Mouse (Mus musculus) heart, postnatal 0 days (tissue): ENCODE results near the gene Mcrip1. TPM values are rescaled to one million over a fixed set of nuclear protein-coding genes. Genes with fewer than 3 reads are reported as not detected.

Experiments
- ATAC-seq: fragments of 200-750 bp; cut with Nextera tagmentation; 2 replicates; pipeline ENCODE4 v1.8.0; 2017; ENCODE audit warnings: low read depth, moderate number of reproducible peaks, moderate library complexity; ENCODE audit not compliant: insufficient read depth
- DNase-seq: peaks from one replicate; pipeline ENCODE4 v3.0.0-alpha.2; 2016; ENCODE audit warnings: low spot score
- H3K27ac ChIP-seq: fragments of 300-500 bp; sonication (generic); 2 replicates; pipeline ENCODE4 v1.5.1; 2014; ENCODE audit warnings: low read depth, mild to moderate bottlenecking
- H3K27me3 ChIP-seq: fragments of 300-500 bp; sonication (generic); 2 replicates; pipeline ENCODE4 v1.6.1; 2014; ENCODE audit warnings: low read length, mixed read lengths; ENCODE audit not compliant: control insufficient read depth, insufficient read depth
- H3K36me3 ChIP-seq: fragments of 300-500 bp; sonication (generic); replicated peaks from 2 replicates; pipeline ENCODE4 v1.6.1; 2014; ENCODE audit warnings: low read length, mixed read lengths; ENCODE audit not compliant: control insufficient read depth, insufficient read depth
- H3K4me1 ChIP-seq: fragments of 300-500 bp; sonication (generic); 2 replicates; pipeline ENCODE4 v1.6.1; 2014; ENCODE audit warnings: antibody characterized with exemption; ENCODE audit not compliant: control insufficient read depth, insufficient read depth
- H3K4me2 ChIP-seq: fragments of 300-500 bp; sonication (generic); 2 replicates; pipeline ENCODE4 v1.6.1; 2014; ENCODE audit warnings: low read depth, mild to moderate bottlenecking, low read length, moderate library complexity
- H3K4me3 ChIP-seq: fragments of 300-500 bp; sonication (generic); 2 replicates; pipeline ENCODE4 v1.5.1; 2014; ENCODE audit warnings: low read depth, low read length
- H3K9ac ChIP-seq: fragments of 300-500 bp; sonication (generic); replicated peaks from 2 replicates; pipeline ENCODE4 v1.6.1; 2014; ENCODE audit warnings: low read depth, low read length, mixed read lengths
- H3K9me3 ChIP-seq: fragments of 300-500 bp; sonication (generic); replicated peaks from 2 replicates; pipeline ENCODE4 v1.6.1; 2016; ENCODE audit warnings: low read length; ENCODE audit not compliant: control insufficient read depth
- CTCF ChIP-seq: IDR thresholded peaks from 2 replicates; pipeline ENCODE4 v1.5.1; 2016; ENCODE audit warnings: antibody characterized with exemption, control low read depth, low read depth
- EP300 ChIP-seq: IDR thresholded peaks from 2 replicates; pipeline ENCODE4 v1.6.1; 2016; ENCODE audit warnings: antibody characterized with exemption, low read depth
- WGBS: fragments of 180-500 bp; shearing (Covaris S2); extraction: QIAGEN DNeasy Blood & Tissue Kit; methylation state at CpG from one replicate; pipeline ENCODE4 v1.1.7; 2014; 5-methylcytosine and 5-hydroxymethylcytosine counted together
- polyA plus RNA-seq: library from polyadenylated mRNA; unstranded; fragments of >200 nt; fragmentation: Nextera tagmentation; extraction: Ambion mirVana; gene quantifications from 2 replicates; pipeline ENCODE4 v1.2.1, GENCODE M21; 2015
- total RNA-seq: library from RNA; depleted of rRNA; stranded (reverse); fragments of >200 nt; gene quantifications from 2 replicates; pipeline ENCODE4 v1.2.3, GENCODE M21; 2014; ENCODE audit warnings: low replicate concordance; rRNA removed

The Mcrip1 gene
- total and polyA plus RNA-seq, 2 experiments from 2014 or later = 93.5 to 138 TPM

- TF ChIP-seq EP300 (no peak), CTCF (no peak)
- Histone ChIP-seq H3K4me1 (peaks cover 17% of the 10 kb centered on the region), H3K9me3 (no peaks in the 10 kb centered on the region), H3K9ac (no peak overlapping the region), H3K36me3 (peaks cover 45% of the 10 kb centered on the region), H3K27me3 (no peaks in the 10 kb centered on the region), H3K27ac (no peak overlapping the region), H3K4me2 (no peak overlapping the region), H3K4me3 (no peak overlapping the region)
- DNase-seq (no peak), ATAC-seq (no peak)
- WGBS = 90% methylated on average over 3 of the region's 3 CpGs
Observed at GRCm38 (mm10) chr11:120497436-120497835, 52.1 kb downstream of the Mcrip1 start.

GRCm38 (mm10) chr11:120493911-120494310, 55.6 kb downstream of the Mcrip1 start:
- peaks cover 48% of the 10 kb centered on the region for H3K36me3 ChIP-seq
- H3K4me3 ChIP-seq = no peak overlapping the region
- no peak overlapping the region for H3K27ac ChIP-seq
- no peak overlapping the region for H3K9ac ChIP-seq
- H3K9me3 ChIP-seq = no peaks in the 10 kb centered on the region
- no peak for TF ChIP-seq CTCF
- TF ChIP-seq EP300 = no peak
- no peak overlapping the region for H3K4me2 ChIP-seq
- no peaks in the 10 kb centered on the region for H3K27me3 ChIP-seq
- no peak for DNase-seq
- H3K4me1 ChIP-seq = peaks cover 19% of the 10 kb centered on the region
- no peak for ATAC-seq
- 88% methylated on average over 3 of the region's 3 CpGs for WGBS

- TF ChIP-seq CTCF = no peak
- TF ChIP-seq EP300 = no peak
- Histone ChIP-seq H3K9me3 (no peaks in the 10 kb centered on the region), H3K36me3 (peaks cover 49% of the 10 kb centered on the region), H3K4me2 (peak overlapping the region; percentile 97), H3K27me3 (no peaks in the 10 kb centered on the region), H3K9ac (no peak overlapping the region), H3K4me3 (no peak overlapping the region), H3K27ac (0 out of 2 replicates have a peak overlapping the region, but pooled peaks have one; percentile 81), H3K4me1 (peaks cover 19% of the 10 kb centered on the region)
- ATAC-seq (no peak), DNase-seq (no peak)
- WGBS = 43% methylated on average over 3 of the region's 3 CpGs
Observed at GRCm38 (mm10) chr11:120493351-120493750, 56.2 kb downstream of the Mcrip1 start.

Other genes starting within 250 kb of the Mcrip1 start
Only the 30 nearest of the 34 such genes appear.
- 700 and 751 TPM in 2 replicates for gene Actg1, start 201.2 kb downstream of the Mcrip1 start, total RNA-seq
- 639 and 714 TPM in 2 replicates for gene Actg1, start 201.2 kb downstream of the Mcrip1 start, polyA plus RNA-seq
- not detected in 2 replicates for gene Fscn2, start 188.2 kb downstream of the Mcrip1 start, total RNA-seq
- gene Fscn2, start 188.2 kb downstream of the Mcrip1 start, polyA plus RNA-seq = 0.65 and 0.68 TPM in 2 replicates
- 46.7 and 70.5 TPM in 2 replicates for gene Faap100, start 171.0 kb downstream of the Mcrip1 start, total RNA-seq
- 22.3 and 28.6 TPM in 2 replicates for gene Faap100, start 171.0 kb downstream of the Mcrip1 start, polyA plus RNA-seq
- gene Nploc4, start 112.0 kb downstream of the Mcrip1 start, total RNA-seq = 59.0 and 66.0 TPM in 2 replicates
- gene Nploc4, start 112.0 kb downstream of the Mcrip1 start, polyA plus RNA-seq = 17.6 and 20.5 TPM in 2 replicates
- not detected in 2 replicates for gene Tspan10, start 107.1 kb downstream of the Mcrip1 start, total RNA-seq
- gene Tspan10, start 107.1 kb downstream of the Mcrip1 start, polyA plus RNA-seq = 0.08 TPM in 1 of 2 replicates, not detected in the other
- not detected in 2 replicates for gene Pde6g, start 96.2 kb downstream of the Mcrip1 start, total RNA-seq
- 0.29 and 0.33 TPM in 2 replicates for gene Pde6g, start 96.2 kb downstream of the Mcrip1 start, polyA plus RNA-seq
- gene Oxld1, start 91.7 kb downstream of the Mcrip1 start, total RNA-seq = 69.2 and 85.3 TPM in 2 replicates
- 40.1 and 45.3 TPM in 2 replicates for gene Oxld1, start 91.7 kb downstream of the Mcrip1 start, polyA plus RNA-seq
- 4.7 and 5.7 TPM in 2 replicates for gene Ccdc137, start 91.6 kb downstream of the Mcrip1 start, total RNA-seq
- gene Ccdc137, start 91.6 kb downstream of the Mcrip1 start, polyA plus RNA-seq = 11.2 and 12.6 TPM in 2 replicates
- 35.4 and 48.3 TPM in 2 replicates for gene Arl16, start 82.1 kb downstream of the Mcrip1 start, total RNA-seq
- 25.1 and 28.2 TPM in 2 replicates for gene Arl16, start 82.1 kb downstream of the Mcrip1 start, polyA plus RNA-seq
- 119 and 161 TPM in 2 replicates for gene Mrpl12, start 65.1 kb downstream of the Mcrip1 start, total RNA-seq
- 308 and 315 TPM in 2 replicates for gene Mrpl12, start 65.1 kb downstream of the Mcrip1 start, polyA plus RNA-seq
- 66.8 and 74.3 TPM in 2 replicates for gene Slc25a10, start 57.9 kb downstream of the Mcrip1 start, total RNA-seq
- gene Slc25a10, start 57.9 kb downstream of the Mcrip1 start, polyA plus RNA-seq = 30.3 and 33.8 TPM in 2 replicates
- 0.23 and 1.9 TPM in 2 replicates for gene Gcgr, start 19.0 kb downstream of the Mcrip1 start, total RNA-seq
- 0.81 and 1.3 TPM in 2 replicates for gene Gcgr, start 19.0 kb downstream of the Mcrip1 start, polyA plus RNA-seq
- gene Ppp1r27, start 1.4 kb upstream of the Mcrip1 start, total RNA-seq = not detected in 2 replicates
- 0.20 TPM in 1 of 2 replicates, not detected in the other for gene Ppp1r27, start 1.4 kb upstream of the Mcrip1 start, polyA plus RNA-seq
- 232 and 241 TPM in 2 replicates for gene P4hb, start 23.5 kb upstream of the Mcrip1 start, total RNA-seq
- 261 and 268 TPM in 2 replicates for gene P4hb, start 23.5 kb upstream of the Mcrip1 start, polyA plus RNA-seq
- gene Arhgdia, start 31.9 kb upstream of the Mcrip1 start, total RNA-seq = 204 and 231 TPM in 2 replicates
- 239 and 245 TPM in 2 replicates for gene Arhgdia, start 31.9 kb upstream of the Mcrip1 start, polyA plus RNA-seq
- 104 and 132 TPM in 2 replicates for gene Alyref, start 48.6 kb upstream of the Mcrip1 start, total RNA-seq
- 147 and 155 TPM in 2 replicates for gene Alyref, start 48.6 kb upstream of the Mcrip1 start, polyA plus RNA-seq
- 41.1 and 43.4 TPM in 2 replicates for gene Anapc11, start 48.7 kb upstream of the Mcrip1 start, total RNA-seq
- gene Anapc11, start 48.7 kb upstream of the Mcrip1 start, polyA plus RNA-seq = 163 and 185 TPM in 2 replicates
- 25.1 TPM in 1 of 2 replicates, not detected in the other for gene Npb, start 58.8 kb upstream of the Mcrip1 start, total RNA-seq
- gene Npb, start 58.8 kb upstream of the Mcrip1 start, polyA plus RNA-seq = 9.9 and 11.8 TPM in 2 replicates
- gene Pcyt2, start 68.2 kb upstream of the Mcrip1 start, total RNA-seq = 57.5 and 76.7 TPM in 2 replicates
- 67.5 and 69.6 TPM in 2 replicates for gene Pcyt2, start 68.2 kb upstream of the Mcrip1 start, polyA plus RNA-seq
- 12.4 and 63.2 TPM in 2 replicates for gene Sirt7, start 75.5 kb upstream of the Mcrip1 start, total RNA-seq
- 14.1 and 15.2 TPM in 2 replicates for gene Sirt7, start 75.5 kb upstream of the Mcrip1 start, polyA plus RNA-seq
- 34.1 and 37.7 TPM in 2 replicates for gene Mafg, start 83.9 kb upstream of the Mcrip1 start, total RNA-seq
- gene Mafg, start 83.9 kb upstream of the Mcrip1 start, polyA plus RNA-seq = 13.6 and 14.1 TPM in 2 replicates
- gene Pycr1, start 94.0 kb upstream of the Mcrip1 start, total RNA-seq = 2.1 and 5.8 TPM in 2 replicates
- gene Pycr1, start 94.0 kb upstream of the Mcrip1 start, polyA plus RNA-seq = 6.3 and 6.5 TPM in 2 replicates
- 27.8 and 29.3 TPM in 2 replicates for gene Myadml2, start 98.4 kb upstream of the Mcrip1 start, total RNA-seq
- gene Myadml2, start 98.4 kb upstream of the Mcrip1 start, polyA plus RNA-seq = 32.7 and 33.5 TPM in 2 replicates
- gene Notum, start 111.4 kb upstream of the Mcrip1 start, total RNA-seq = 0.27 TPM in 1 of 2 replicates, not detected in the other
- 0.08 and 0.16 TPM in 2 replicates for gene Notum, start 111.4 kb upstream of the Mcrip1 start, polyA plus RNA-seq
- gene Aspscr1, start 123.2 kb upstream of the Mcrip1 start, total RNA-seq = 88.8 and 146 TPM in 2 replicates
- gene Aspscr1, start 123.2 kb upstream of the Mcrip1 start, polyA plus RNA-seq = 86.3 and 87.9 TPM in 2 replicates
- 68.7 and 115 TPM in 2 replicates for gene Cenpx, start 164.0 kb upstream of the Mcrip1 start, total RNA-seq
- gene Cenpx, start 164.0 kb upstream of the Mcrip1 start, polyA plus RNA-seq = 102 and 114 TPM in 2 replicates
- 11.9 and 28.3 TPM in 2 replicates for gene Lrrc45, start 164.2 kb upstream of the Mcrip1 start, total RNA-seq
- gene Lrrc45, start 164.2 kb upstream of the Mcrip1 start, polyA plus RNA-seq = 12.4 and 14.2 TPM in 2 replicates
- gene Rac3, start 171.7 kb upstream of the Mcrip1 start, total RNA-seq = 9.2 and 12.6 TPM in 2 replicates
- gene Rac3, start 171.7 kb upstream of the Mcrip1 start, polyA plus RNA-seq = 1.4 and 1.8 TPM in 2 replicates
- gene Dcxr, start 177.6 kb upstream of the Mcrip1 start, total RNA-seq = 5.0 and 10.5 TPM in 2 replicates
- 8.6 and 8.7 TPM in 2 replicates for gene Dcxr, start 177.6 kb upstream of the Mcrip1 start, polyA plus RNA-seq
- gene Cbr2, start 182.4 kb upstream of the Mcrip1 start, total RNA-seq = 12.2 and 19.1 TPM in 2 replicates
- gene Cbr2, start 182.4 kb upstream of the Mcrip1 start, polyA plus RNA-seq = 2.4 and 43.5 TPM in 2 replicates